Mouse (Mus musculus) E14TG2a.4 (cell line): Measurements from ENCODE around the gene Trabd2b.

Source experiments
- H3K27me3 ChIP-seq: 2 replicates; pipeline ENCODE4 v1.6.1; 2014; ENCODE audit warnings: low read length, control low read depth; ENCODE audit not compliant: insufficient read depth
- H3K36me3 ChIP-seq: 2 replicates; pipeline ENCODE4 v1.6.1; 2014; ENCODE audit warnings: low read length, control low read depth; ENCODE audit not compliant: insufficient read depth
- H3K4me1 ChIP-seq: replicated peaks from 2 replicates; pipeline ENCODE4 v1.6.1; 2014; ENCODE audit warnings: low read depth, low read length, control low read depth
- H3K4me3 ChIP-seq: replicated peaks from 2 replicates; pipeline ENCODE4 v1.5.1; 2014; ENCODE audit warnings: mild to moderate bottlenecking, low read length
- H3K9me3 ChIP-seq: 2 replicates; pipeline ENCODE4 v1.6.1; 2014; ENCODE audit warnings: low read length, control low read depth
- CTCF ChIP-seq: conservative IDR thresholded peaks from 2 replicates; pipeline ENCODE4 v1.5.1; 2014; ENCODE audit warnings: low read length
- NANOG ChIP-seq: IDR thresholded peaks from 2 replicates; pipeline ENCODE4 v1.6.1; 2014; ENCODE audit warnings: borderline replicate concordance, low read length, mixed read lengths
- POU5F1 ChIP-seq: IDR thresholded peaks from 2 replicates; pipeline ENCODE4 v1.6.1; 2014; ENCODE audit warnings: low read length, borderline replicate concordance

The Trabd2b gene

DNA sequence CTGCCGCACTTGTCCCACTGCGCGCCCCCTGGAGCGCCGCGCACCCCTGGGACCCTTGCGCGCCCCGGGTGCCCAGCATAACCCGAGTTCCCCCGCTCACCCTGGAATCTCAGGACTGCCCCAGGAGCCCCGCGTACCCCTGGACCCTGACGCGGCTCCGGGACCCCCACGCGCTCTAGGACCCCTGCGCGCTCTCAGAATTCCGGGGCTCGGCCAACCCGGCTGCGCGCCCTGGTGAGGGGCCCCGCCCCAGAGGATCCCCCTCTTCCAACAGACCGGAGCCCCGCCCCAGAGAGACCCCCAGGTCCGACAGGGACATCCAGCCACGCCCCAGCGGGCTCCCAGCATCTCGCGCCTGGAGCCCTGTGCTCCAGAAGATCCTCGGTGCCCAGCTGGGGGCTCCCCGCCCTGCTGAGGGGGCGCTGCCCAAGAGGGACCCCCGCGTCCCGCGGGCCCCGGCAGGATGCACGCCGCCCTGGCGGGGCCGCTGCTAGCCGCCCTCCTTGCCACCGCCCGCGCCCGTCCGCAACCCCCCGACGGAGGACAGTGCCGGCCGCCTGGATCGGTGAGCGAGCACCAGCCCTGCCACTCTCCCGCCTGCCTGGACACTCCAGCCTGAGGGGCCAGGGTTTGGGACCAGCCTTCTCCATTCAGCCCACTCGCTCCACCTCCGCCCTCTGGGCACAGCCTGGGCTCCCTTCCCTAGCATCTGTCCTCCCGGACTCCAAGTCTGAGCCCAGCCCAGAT lies at the start of gene Trabd2b:
Gene Trabd2b (plus strand): TSS at position 370 of the 747 bp plus-strand sequence.
- H3K4me1 ChIP-seq: peaks cover 8% of the 10 kb centered on the region
- H3K4me3 ChIP-seq: peak within 1 kb of the TSS; percentile 90
- H3K27me3 ChIP-seq: peaks cover 77% of the 10 kb centered on the region
- no peaks in the 10 kb centered on the region for H3K36me3 ChIP-seq
- no peak for TF ChIP-seq NANOG
- TF ChIP-seq CTCF: no peak
- TF ChIP-seq POU5F1: no peak
- H3K9me3 ChIP-seq: no peaks in the 10 kb centered on the region

DNA sequence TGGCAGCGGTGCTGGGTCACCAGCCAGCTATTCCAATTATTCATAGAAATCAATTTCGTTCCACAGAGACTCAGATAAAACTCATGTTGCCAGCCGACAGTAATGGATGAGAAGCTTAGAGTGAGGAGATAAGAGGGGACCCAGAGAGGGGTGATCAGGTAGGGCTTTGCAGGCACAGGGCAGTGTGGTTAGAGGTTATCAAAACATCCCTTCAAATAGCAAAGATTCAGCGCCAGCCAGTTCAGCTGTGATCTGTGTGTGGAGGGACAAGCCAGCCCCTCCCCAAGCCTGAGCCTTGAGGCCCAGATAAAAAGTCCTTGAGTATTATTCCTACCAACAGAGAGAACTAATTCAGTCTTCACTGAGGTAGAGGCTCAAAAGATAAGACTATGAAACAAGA lies 49.1 kb upstream of the Trabd2b start:
- no peak for TF ChIP-seq NANOG
- TF ChIP-seq CTCF: no peak
- no peak for TF ChIP-seq POU5F1
- H3K36me3 ChIP-seq: no peaks in the 10 kb centered on the region
- H3K4me3 ChIP-seq: no peak overlapping the region
- H3K4me1 ChIP-seq: no peaks in the 10 kb centered on the region; the same call in 1 of the 2 replicates
- no peaks in the 10 kb centered on the region for H3K9me3 ChIP-seq
- no peaks in the 10 kb centered on the region for H3K27me3 ChIP-seq

DNA sequence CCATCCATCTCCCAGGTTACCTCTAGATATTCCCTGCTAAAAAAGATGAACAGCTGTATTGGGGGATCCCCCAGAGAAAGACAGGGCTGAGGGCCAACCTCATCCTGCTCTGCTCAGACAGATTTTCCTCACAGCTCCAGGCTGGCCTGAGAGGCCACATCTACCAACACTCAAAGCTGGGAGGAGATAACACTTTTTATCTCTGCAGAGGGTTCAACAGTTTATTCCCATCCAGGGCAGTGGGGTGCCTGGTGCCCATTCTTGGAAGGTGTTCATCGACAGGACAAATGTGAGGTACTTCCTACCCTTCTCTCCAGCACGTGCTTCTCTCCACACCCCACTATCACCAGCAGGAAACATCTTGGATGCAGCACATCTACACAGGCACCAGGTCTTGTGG lies 47.6 kb upstream of the Trabd2b start:
- Histone ChIP-seq H3K9me3 (no peaks in the 10 kb centered on the region), H3K27me3 (no peaks in the 10 kb centered on the region), H3K4me1 (no peaks in the 10 kb centered on the region; the same call in 1 of the 2 replicates), H3K4me3 (no peak overlapping the region), H3K36me3 (no peaks in the 10 kb centered on the region)
- TF ChIP-seq NANOG: no peak
- TF ChIP-seq POU5F1: no peak

DNA sequence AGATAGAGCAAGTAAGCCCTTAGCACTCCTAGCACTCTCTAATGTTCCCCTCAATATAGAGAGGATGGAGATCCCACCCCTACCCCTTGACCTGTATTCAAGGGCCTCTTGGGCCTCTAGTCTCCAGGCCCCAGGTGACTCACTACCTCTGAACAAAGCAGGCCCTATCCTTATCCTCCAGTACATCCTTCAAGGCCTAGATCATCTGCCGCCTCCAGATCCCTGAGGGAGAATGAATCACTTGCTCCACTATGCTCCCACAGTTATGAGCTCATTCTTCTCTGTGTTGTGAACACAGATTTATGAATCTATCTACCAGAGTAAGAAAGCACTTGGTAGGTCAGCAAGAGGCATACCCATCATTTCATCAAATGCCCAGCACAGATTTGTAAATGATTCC lies 46.7 kb upstream of the Trabd2b start:
- no peak for TF ChIP-seq NANOG
- no peak for TF ChIP-seq POU5F1
- no peak for TF ChIP-seq CTCF
- Histone ChIP-seq H3K36me3 (no peaks in the 10 kb centered on the region), H3K4me3 (no peak overlapping the region), H3K4me1 (no peaks in the 10 kb centered on the region; the same call in 1 of the 2 replicates), H3K9me3 (no peaks in the 10 kb centered on the region), H3K27me3 (no peaks in the 10 kb centered on the region)

DNA sequence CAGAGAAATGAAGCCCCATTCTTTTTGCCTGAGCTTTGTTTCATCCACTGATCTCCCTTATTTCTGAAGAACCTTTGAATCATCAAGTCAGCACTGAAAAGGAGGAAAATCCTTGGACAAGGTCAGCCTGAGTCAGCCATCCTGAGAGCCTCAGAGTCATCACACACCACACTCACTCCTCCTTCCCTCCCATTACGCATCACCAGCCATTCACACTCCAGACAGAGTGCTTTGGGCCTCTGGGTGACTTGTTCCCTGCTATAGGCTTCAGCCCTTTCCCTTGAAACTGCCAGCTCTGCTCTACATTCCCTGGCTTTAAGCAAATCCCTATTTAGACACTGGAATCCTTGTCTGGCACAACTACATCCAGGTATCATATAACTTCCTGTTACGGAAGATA lies 45.2 kb upstream of the Trabd2b start:
- TF ChIP-seq POU5F1 (no peak), NANOG (no peak), CTCF (no peak)
- H3K4me3 ChIP-seq: no peak overlapping the region
- H3K4me1 ChIP-seq: no peaks in the 10 kb centered on the region
- no peaks in the 10 kb centered on the region for H3K9me3 ChIP-seq
- H3K27me3 ChIP-seq: no peaks in the 10 kb centered on the region
- no peaks in the 10 kb centered on the region for H3K36me3 ChIP-seq

DNA sequence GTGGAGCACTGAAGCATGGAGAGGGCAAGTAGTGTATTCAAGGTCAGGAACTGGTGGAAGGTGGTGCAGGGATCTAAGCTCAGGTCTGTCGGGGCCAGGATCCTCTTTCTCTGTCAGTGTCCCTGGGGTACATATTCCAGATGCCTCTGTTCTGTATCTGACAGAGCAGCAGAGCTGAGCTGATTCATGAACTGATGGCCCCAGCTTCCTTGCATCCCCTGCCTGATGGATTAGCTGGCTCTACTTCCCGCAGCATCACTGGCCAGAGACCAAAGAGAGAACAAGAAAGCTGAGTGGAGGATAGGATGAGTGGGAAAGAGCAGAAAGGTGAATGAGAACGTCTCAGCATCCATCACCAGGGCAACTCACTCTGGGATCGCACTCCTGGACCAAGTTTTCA lies 41.5 kb upstream of the Trabd2b start:
- TF ChIP-seq CTCF (no peak), POU5F1 (no peak), NANOG (no peak)
- Histone ChIP-seq H3K4me3 (no peak overlapping the region), H3K4me1 (no peaks in the 10 kb centered on the region), H3K36me3 (no peaks in the 10 kb centered on the region), H3K9me3 (peaks cover 3% of the 10 kb centered on the region; the same call in 1 of the 2 replicates), H3K27me3 (no peaks in the 10 kb centered on the region)

GRCm38 (mm10) chr4:114365595-114365994 lies 40.9 kb upstream of the Trabd2b start:
- TF ChIP-seq NANOG (no peak), CTCF (no peak)
- no peaks in the 10 kb centered on the region for H3K36me3 ChIP-seq
- H3K4me3 ChIP-seq: no peak overlapping the region
- no peaks in the 10 kb centered on the region for H3K27me3 ChIP-seq
- no peaks in the 10 kb centered on the region for H3K4me1 ChIP-seq
- H3K9me3 ChIP-seq: peaks cover 3% of the 10 kb centered on the region; the same call in 1 of the 2 replicates

DNA sequence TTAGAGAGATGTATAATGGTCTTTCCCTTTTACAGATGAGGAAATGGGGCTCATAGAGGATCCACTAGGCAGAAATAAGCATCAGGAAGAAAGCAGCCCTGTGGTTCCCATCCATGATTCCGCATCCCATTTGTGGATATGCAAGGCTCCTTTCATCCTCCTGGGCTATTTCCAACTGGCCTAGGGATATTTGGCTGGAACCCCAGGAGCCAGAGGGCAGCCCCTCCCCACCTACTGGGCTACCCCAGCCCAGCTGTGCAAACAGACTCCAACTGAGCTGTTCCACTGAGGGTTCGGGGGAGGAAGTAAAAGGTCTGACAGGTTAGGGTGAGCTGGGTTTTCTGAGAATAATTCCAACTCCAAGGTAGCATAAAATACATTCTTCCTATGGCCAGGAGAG lies 39.5 kb upstream of the Trabd2b start:
- no peaks in the 10 kb centered on the region for H3K4me1 ChIP-seq
- TF ChIP-seq NANOG (no peak), POU5F1 (no peak), CTCF (no peak)
- no peaks in the 10 kb centered on the region for H3K36me3 ChIP-seq
- no peak overlapping the region for H3K4me3 ChIP-seq
- no peaks in the 10 kb centered on the region for H3K27me3 ChIP-seq
- peaks cover 3% of the 10 kb centered on the region; the same call in 1 of the 2 replicates for H3K9me3 ChIP-seq

DNA sequence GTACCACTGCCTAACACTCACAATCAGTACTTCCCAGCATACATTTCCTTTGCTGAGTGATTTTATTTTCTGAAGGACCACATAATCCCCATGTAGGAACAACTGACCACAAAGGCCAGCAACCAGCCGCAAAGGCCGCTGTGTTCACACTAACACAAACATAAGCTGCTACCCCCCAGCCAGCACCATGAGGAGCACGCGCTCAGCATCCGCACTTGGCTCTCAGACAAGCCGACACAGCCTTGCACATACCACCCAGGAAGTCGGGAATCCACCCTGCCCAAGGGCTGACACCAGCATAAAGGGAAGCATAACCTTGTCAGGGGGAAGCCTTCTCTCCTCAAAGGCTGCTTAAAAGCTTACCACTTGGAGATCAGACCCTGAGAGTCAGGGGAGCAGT lies 38.7 kb upstream of the Trabd2b start:
- H3K4me3 ChIP-seq: no peak overlapping the region
- H3K9me3 ChIP-seq: peaks cover 3% of the 10 kb centered on the region; the same call in 1 of the 2 replicates
- TF ChIP-seq POU5F1 (no peak), NANOG (no peak), CTCF (no peak)
- H3K4me1 ChIP-seq: no peaks in the 10 kb centered on the region
- no peaks in the 10 kb centered on the region for H3K36me3 ChIP-seq
- H3K27me3 ChIP-seq: no peaks in the 10 kb centered on the region
